Mouse (Mus musculus) G1E (cell line): ENCODE data around the gene Olfm1. TPM values are rescaled to one million over a fixed set of nuclear protein-coding genes. Genes with fewer than 3 reads are reported as not detected.

Source experiments
- ATAC-seq: 2 replicates; pipeline ENCODE4 v1.8.0; 2016; ENCODE audit warnings: mild to moderate bottlenecking; ENCODE audit not compliant: insufficient number of reproducible peaks, poor library complexity, low FRiP score, severe bottlenecking; ENCODE audit errors: extremely low read depth
- DNase-seq: peaks from one replicate; pipeline ENCODE4 v3.0.0; 2012; ENCODE audit warnings: low spot score
- H3K27me3 ChIP-seq: 2 replicates; pipeline ENCODE4 v1.6.1; 2012; ENCODE audit warnings: mild to moderate bottlenecking, low read length, inconsistent platforms; ENCODE audit not compliant: insufficient read depth
- H3K36me3 ChIP-seq: replicated peaks from 2 replicates; pipeline ENCODE3; 2012; ENCODE audit warnings: mild to moderate bottlenecking, inconsistent platforms
- H3K4me1 ChIP-seq: 2 replicates; pipeline ENCODE4 v1.6.1; 2012; ENCODE audit warnings: low read depth, low read length, inconsistent platforms, mixed read lengths; ENCODE audit not compliant: insufficient read depth
- H3K4me3 ChIP-seq: 2 replicates; pipeline ENCODE4 v1.5.1; 2012; ENCODE audit warnings: low read depth, mild to moderate bottlenecking, inconsistent platforms, low read length, moderate library complexity, mixed read lengths
- H3K9me3 ChIP-seq: replicated peaks from 2 replicates; pipeline ENCODE4 v1.6.1; 2012; ENCODE audit warnings: inconsistent platforms
- CTCF ChIP-seq: IDR thresholded peaks from 2 replicates; pipeline ENCODE4 v1.5.1; 2012; ENCODE audit warnings: low read depth, low read length, inconsistent platforms, mixed read lengths
- GATA1 ChIP-seq: IDR thresholded peaks from 2 replicates; pipeline ENCODE4 v1.6.1; 2012; ENCODE audit warnings: borderline replicate concordance, low read length, inconsistent platforms, mixed read lengths
- GATA2 ChIP-seq: IDR thresholded peaks from 2 replicates; pipeline ENCODE4 v1.6.1; 2012; ENCODE audit warnings: low read depth, low read length, inconsistent platforms, borderline replicate concordance
- POLR2AphosphoS5 ChIP-seq: IDR thresholded peaks from 2 replicates; pipeline ENCODE4 v1.6.1; 2012; ENCODE audit warnings: low read depth, low read length, inconsistent platforms; ENCODE audit not compliant: insufficient replicate concordance
- TAL1 ChIP-seq: conservative IDR thresholded peaks from 2 replicates; pipeline ENCODE4 v1.6.1; 2012; ENCODE audit warnings: low read depth, low read length, inconsistent platforms, mixed read lengths
- polyA plus RNA-seq: library from polyadenylated mRNA; stranded (reverse); fragments of >175 nt; gene quantifications from 2 replicates; pipeline ENCODE4 v1.2.3, GENCODE M21; 2012
- total RNA-seq, 2 experiments: library from RNA; stranded (forward) in 1 of 2; stranded (reverse) in 1 of 2; fragments of 200-1000 nt in 1 of 2; fragments of >200 nt in 1 of 2; fragmentation: Nextera tagmentation in 1 of 2; gene quantifications; 2 replicates each; pipeline ENCODE4 v1.2.3; 2014 to 2017

Gene Olfm1
- total and polyA plus RNA-seq, 3 experiments, result 0.08 to 0.11 TPM; not detected in 1

DNA sequence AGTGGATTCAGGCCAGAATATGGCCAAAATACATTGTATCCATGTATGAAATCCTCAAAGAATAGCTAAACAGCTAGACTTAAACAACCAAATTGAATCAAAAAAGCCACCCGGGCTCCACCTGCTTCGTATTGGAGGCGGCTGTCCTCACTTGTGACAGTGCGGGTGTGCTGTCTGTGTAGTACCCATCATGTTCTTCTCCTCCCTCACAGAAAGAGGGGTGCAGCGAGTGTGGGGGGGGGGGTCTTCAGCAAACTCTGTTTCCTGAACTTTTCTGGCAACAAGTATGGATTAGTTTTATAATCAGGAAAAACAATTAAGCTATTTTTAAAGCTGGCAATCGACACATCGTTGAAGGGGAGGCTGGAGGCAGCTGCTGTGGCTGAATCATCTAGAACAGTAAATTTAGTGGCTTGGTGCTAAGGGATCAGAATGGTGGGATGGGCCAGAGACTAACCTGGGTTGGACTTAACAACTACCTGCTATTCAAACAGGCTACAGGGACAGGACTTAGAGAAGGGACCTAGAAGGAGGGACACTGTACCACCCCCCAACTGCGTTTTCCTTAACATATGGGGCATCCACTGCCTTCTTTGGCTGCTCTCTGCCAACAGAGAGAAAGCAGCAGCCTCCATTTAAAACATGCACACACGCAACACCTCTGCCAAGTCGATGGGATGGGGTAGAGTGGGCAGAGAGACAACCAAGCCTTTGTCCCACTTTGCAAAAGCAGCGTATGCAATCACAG lies 79.6 kb downstream of the Olfm1 start:
- H3K9me3 ChIP-seq, result no peaks in the 10 kb centered on the region
- ATAC-seq, result no peak
- H3K36me3 ChIP-seq, result no peaks in the 10 kb centered on the region
- no peak overlapping the region for H3K4me3 ChIP-seq
- TF ChIP-seq POLR2AphosphoS5 (no peak), TAL1 (no peak), CTCF (no peak), GATA1 (no peak), GATA2 (no peak)
- peaks cover 36% of the 10 kb centered on the region for H3K27me3 ChIP-seq
- DNase-seq, result no peak
- no peaks in the 10 kb centered on the region for H3K4me1 ChIP-seq

DNA sequence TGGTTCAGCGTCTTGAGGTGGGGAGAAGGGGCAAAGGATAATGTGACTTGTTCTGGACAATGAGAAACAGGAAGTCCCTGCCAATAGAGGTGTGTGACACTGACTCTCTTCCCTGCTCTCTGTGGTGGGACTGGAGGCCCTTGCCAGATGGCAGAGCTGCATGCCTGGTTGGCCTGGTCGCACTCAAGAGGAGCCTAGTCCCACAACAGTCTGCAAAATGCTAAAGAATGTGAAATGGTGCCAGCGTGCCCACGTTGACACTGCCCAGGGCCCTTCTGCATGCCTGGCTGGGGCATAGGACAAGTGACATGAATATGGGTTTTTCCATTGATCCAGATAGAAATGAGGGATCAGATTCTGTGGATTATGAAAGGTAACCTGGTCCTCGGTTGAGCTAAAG lies 81.2 kb downstream of the Olfm1 start:
- peaks cover 35% of the 10 kb centered on the region for H3K27me3 ChIP-seq
- ATAC-seq, result no peak
- DNase-seq, result no peak
- no peak overlapping the region for H3K4me3 ChIP-seq
- no peaks in the 10 kb centered on the region for H3K4me1 ChIP-seq
- H3K9me3 ChIP-seq, result no peaks in the 10 kb centered on the region
- TF ChIP-seq CTCF (no peak), GATA1 (no peak), TAL1 (no peak), POLR2AphosphoS5 (no peak), GATA2 (no peak)
- no peaks in the 10 kb centered on the region for H3K36me3 ChIP-seq

DNA sequence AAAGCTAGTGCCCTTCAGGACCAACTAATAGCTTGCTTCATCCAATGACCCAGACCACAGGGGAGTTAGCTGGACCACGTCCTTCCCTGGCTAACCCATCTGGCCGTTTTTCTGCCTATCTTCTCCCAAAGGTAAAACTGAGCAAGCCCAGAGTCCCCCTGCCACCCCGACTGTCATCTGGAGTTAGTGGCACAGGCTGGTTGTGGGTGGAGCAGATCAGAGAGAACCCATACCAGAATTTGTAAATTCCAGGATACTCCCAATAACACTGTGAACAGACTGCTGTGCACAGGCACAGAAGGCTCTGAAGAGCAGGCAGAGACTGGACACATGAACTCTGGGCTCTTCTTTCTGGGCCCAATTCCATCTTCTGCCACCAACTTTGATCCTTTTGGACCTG lies 82.6 kb downstream of the Olfm1 start:
- Histone ChIP-seq H3K36me3 (no peaks in the 10 kb centered on the region), H3K9me3 (no peaks in the 10 kb centered on the region), H3K4me1 (no peaks in the 10 kb centered on the region), H3K4me3 (no peak overlapping the region), H3K27me3 (peaks cover 37% of the 10 kb centered on the region)
- no peak for ATAC-seq
- DNase-seq, result no peak
- TF ChIP-seq TAL1 (no peak), GATA1 (no peak), POLR2AphosphoS5 (no peak), GATA2 (no peak)

DNA sequence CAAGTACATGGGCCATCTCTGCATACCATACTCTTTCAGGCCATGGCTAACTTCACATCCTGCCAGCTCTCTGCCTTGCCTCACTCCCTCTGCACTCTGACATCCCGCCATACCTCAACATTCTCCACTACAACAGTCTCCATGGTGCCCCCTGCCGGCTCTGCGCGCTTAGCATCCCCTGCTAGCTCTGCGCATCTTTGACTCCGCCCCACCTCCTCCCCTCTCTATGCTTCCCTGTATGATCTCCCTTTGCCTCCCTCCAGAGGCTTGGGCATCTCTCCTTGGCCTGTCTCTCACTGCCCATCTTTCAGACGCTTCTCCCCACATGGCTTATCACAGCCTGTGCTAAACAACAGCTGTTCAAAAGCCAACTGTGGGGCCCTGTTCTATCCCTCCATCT lies 85.4 kb downstream of the Olfm1 start:
- Histone ChIP-seq H3K36me3 (no peaks in the 10 kb centered on the region), H3K27me3 (peaks cover 27% of the 10 kb centered on the region), H3K9me3 (no peaks in the 10 kb centered on the region), H3K4me3 (no peak overlapping the region), H3K4me1 (peaks cover 16% of the 10 kb centered on the region)
- TF ChIP-seq GATA2, result no peak
- no peak for TF ChIP-seq CTCF
- no peak for TF ChIP-seq GATA1
- TF ChIP-seq POLR2AphosphoS5, result no peak
- TF ChIP-seq TAL1, result no peak
- DNase-seq (no peak), ATAC-seq (no peak)

DNA sequence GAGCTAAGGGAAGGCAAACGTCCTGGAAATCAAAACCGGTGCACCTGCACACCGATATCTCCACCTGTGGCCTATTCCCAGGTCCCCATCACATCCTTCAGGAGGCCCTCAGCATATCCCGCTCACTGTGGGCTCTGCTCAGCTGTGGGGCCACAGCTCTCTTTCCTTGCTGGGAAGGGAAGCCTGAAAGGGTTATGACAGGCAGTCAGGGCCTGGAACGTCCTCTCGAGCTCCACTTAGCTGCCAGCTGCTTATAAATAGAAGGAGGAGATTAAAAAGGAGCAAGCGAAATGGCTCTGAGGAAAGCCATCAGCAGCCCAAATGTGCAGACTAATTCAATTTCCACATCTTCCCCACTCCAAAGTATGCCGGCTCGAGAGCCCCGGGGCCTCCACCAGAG lies 86.1 kb downstream of the Olfm1 start:
- no peak for TF ChIP-seq TAL1
- TF ChIP-seq GATA1, result no peak
- TF ChIP-seq CTCF, result no peak
- TF ChIP-seq POLR2AphosphoS5, result no peak
- no peak for TF ChIP-seq GATA2
- Histone ChIP-seq H3K9me3 (no peaks in the 10 kb centered on the region), H3K36me3 (no peaks in the 10 kb centered on the region), H3K4me3 (no peak overlapping the region), H3K4me1 (peaks cover 18% of the 10 kb centered on the region), H3K27me3 (peaks cover 24% of the 10 kb centered on the region)
- DNase-seq (no peak), ATAC-seq (no peak)

Other genes starting within 250 kb of the Olfm1 start
- not detected in 2 replicates for gene Fcnb, start 108.1 kb upstream of the Olfm1 start, total RNA-seq (2014; fragmentation: Nextera tagmentation)
- gene Fcnb, start 108.1 kb upstream of the Olfm1 start, total RNA-seq (2017), result not detected in 2 replicates
- gene Fcnb, start 108.1 kb upstream of the Olfm1 start, polyA plus RNA-seq, result not detected in 2 replicates